Mouse (Mus musculus) kidney, embryonic 14.5 days (tissue): ENCODE data around the gene Smpd2. TPM values are rescaled to one million over a fixed set of nuclear protein-coding genes. Genes with fewer than 3 reads are reported as not detected.

Source experiments
- ATAC-seq: fragments of 200-750 bp; cut with Nextera tagmentation; 2 replicates; pipeline ENCODE4 v1.8.0; 2017; ENCODE audit warnings: moderate number of reproducible peaks, mild to moderate bottlenecking, moderate TSS enrichment, moderate library complexity; ENCODE audit not compliant: low FRiP score, low TSS enrichment
- H3K27ac ChIP-seq: fragments of 300-500 bp; sonication (generic); 2 replicates; pipeline ENCODE4 v1.5.1; 2014; ENCODE audit warnings: low read depth, mild to moderate bottlenecking, low read length, moderate library complexity, mixed read lengths
- H3K27me3 ChIP-seq: fragments of 300-500 bp; sonication (generic); 2 replicates; pipeline ENCODE4 v1.6.1; 2014; ENCODE audit warnings: mild to moderate bottlenecking, low read length; ENCODE audit not compliant: control insufficient read depth, insufficient read depth
- H3K36me3 ChIP-seq: fragments of 300-500 bp; sonication (generic); 2 replicates; pipeline ENCODE4 v1.6.1; 2014; ENCODE audit warnings: low read length, mixed read lengths; ENCODE audit not compliant: control insufficient read depth, insufficient read depth
- H3K4me1 ChIP-seq: fragments of 300-500 bp; sonication (generic); 2 replicates; pipeline ENCODE4 v1.6.1; 2014; ENCODE audit warnings: low read length, mixed read lengths; ENCODE audit not compliant: control insufficient read depth, insufficient read depth
- H3K4me2 ChIP-seq: fragments of 300-500 bp; sonication (generic); replicated peaks from 2 replicates; pipeline ENCODE4 v1.6.1; 2014; ENCODE audit warnings: low read depth, mild to moderate bottlenecking, low read length
- H3K4me3 ChIP-seq: fragments of 300-500 bp; sonication (generic); 2 replicates; pipeline ENCODE4 v1.5.1; 2014; ENCODE audit warnings: mild to moderate bottlenecking, low read length
- H3K9ac ChIP-seq: fragments of 300-500 bp; sonication (generic); 2 replicates; pipeline ENCODE4 v1.6.1; 2014; ENCODE audit warnings: low read depth, mild to moderate bottlenecking, low read length, moderate library complexity
- H3K9me3 ChIP-seq: fragments of 300-500 bp; sonication (generic); 2 replicates; pipeline ENCODE4 v1.6.1; 2016; ENCODE audit warnings: low read length; ENCODE audit not compliant: control insufficient read depth
- WGBS: fragments of 180-500 bp; shearing (Covaris S2); extraction: QIAGEN DNeasy Blood & Tissue Kit; methylation state at CpG from one replicate; pipeline ENCODE4 v1.1.7; 2014; 5-methylcytosine and 5-hydroxymethylcytosine counted together
- polyA plus RNA-seq: library from polyadenylated mRNA; unstranded; fragments of >200 nt; fragmentation: Nextera tagmentation; extraction: Ambion mirVana; gene quantifications from 2 replicates; pipeline ENCODE4 v1.2.1, GENCODE M21; 2014

Smpd2 gene
- polyA plus RNA-seq, 1 experiment from 2014 or later, result 59.2 TPM

GRCm38 (mm10) chr10:41500941-41501340, 10.8 kb upstream of the Smpd2 start:
- no peaks in the 10 kb centered on the region for H3K27me3 ChIP-seq

DNA sequence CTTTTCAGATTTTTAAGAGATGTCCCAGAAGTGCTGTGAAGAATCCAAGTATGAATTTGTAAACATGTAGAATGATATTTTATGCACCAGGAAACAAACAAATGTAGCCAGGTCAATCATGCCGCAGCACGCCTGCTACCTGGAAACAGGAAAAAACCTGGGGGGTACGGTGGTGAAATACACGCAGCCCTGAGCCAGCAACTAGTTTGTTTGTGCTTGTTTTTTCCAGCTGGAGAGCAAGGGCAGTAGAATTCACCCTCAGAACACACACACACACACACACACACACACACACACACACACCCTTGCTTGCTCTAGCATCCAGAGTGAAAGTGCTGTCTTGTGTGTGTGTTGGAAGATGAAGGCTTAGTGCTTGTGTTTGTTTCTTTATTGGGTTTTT, 942 bp upstream of the Smpd2 start:
- 59% methylated on average over 4 of the region's 4 CpGs for WGBS
- H3K9ac ChIP-seq, result no peak overlapping the region
- H3K36me3 ChIP-seq, result peaks cover 20% of the 10 kb centered on the region
- no peaks in the 10 kb centered on the region for H3K27me3 ChIP-seq
- H3K9me3 ChIP-seq, result no peaks in the 10 kb centered on the region
- H3K4me2 ChIP-seq, result peak overlapping the region; percentile 98
- no peak for ATAC-seq
- peaks cover 15% of the 10 kb centered on the region; the same call in 1 of the 2 replicates for H3K4me1 ChIP-seq
- H3K27ac ChIP-seq, result no peak overlapping the region
- no peak overlapping the region for H3K4me3 ChIP-seq

More at GRCm38 (mm10) chr10:41500941-41501340, 10.8 kb upstream of the Smpd2 start:
- H3K9me3 ChIP-seq, result no peaks in the 10 kb centered on the region
- H3K4me3 ChIP-seq, result no peak overlapping the region
- H3K27ac ChIP-seq, result no peak overlapping the region
- WGBS, result 73% methylated on average over 4 of the region's 4 CpGs
- no peaks in the 10 kb centered on the region for H3K4me1 ChIP-seq
- no peak overlapping the region for H3K9ac ChIP-seq
- no peak overlapping the region for H3K4me2 ChIP-seq
- ATAC-seq, result no peak
- no peaks in the 10 kb centered on the region for H3K36me3 ChIP-seq

- H3K9me3 ChIP-seq, result no peaks in the 10 kb centered on the region
- H3K4me1 ChIP-seq, result peaks cover 15% of the 10 kb centered on the region; the same call in 1 of the 2 replicates
- H3K27ac ChIP-seq, result no peak overlapping the region
- H3K27me3 ChIP-seq, result no peaks in the 10 kb centered on the region
- peak overlapping the region; percentile 73 for H3K9ac ChIP-seq
- H3K4me2 ChIP-seq, result peak overlapping the region; percentile 98
- WGBS, result under 1% methylated on average over 29 of the region's 29 CpGs
- peaks cover 26% of the 10 kb centered on the region for H3K36me3 ChIP-seq
- no peak for ATAC-seq
- H3K4me3 ChIP-seq, result peak overlapping the region; percentile 71
Measured at GRCm38 (mm10) chr10:41490518-41490873, 327 bp upstream of the Smpd2 start.

- H3K4me1 ChIP-seq, result peaks cover 15% of the 10 kb centered on the region; the same call in 1 of the 2 replicates
- peaks cover 37% of the 10 kb centered on the region for H3K36me3 ChIP-seq
- 19% methylated on average over 8 of the region's 8 CpGs for WGBS
- peak overlapping the region; percentile 48; the same call in 1 of the 2 replicates for H3K27ac ChIP-seq
- ATAC-seq, result peak; percentile 12; the same call in 1 of the 2 replicates
- no peaks in the 10 kb centered on the region for H3K27me3 ChIP-seq
- H3K4me3 ChIP-seq, result peak overlapping the region; percentile 71
- H3K9me3 ChIP-seq, result no peaks in the 10 kb centered on the region
- H3K4me2 ChIP-seq, result peak overlapping the region; percentile 98
- H3K9ac ChIP-seq, result peak overlapping the region; percentile 73
Measured at GRCm38 (mm10) chr10:41489294-41489693, 875 bp downstream of the Smpd2 start.

GRCm38 (mm10) chr10:41488877-41489276, 1.3 kb downstream of the Smpd2 start:
- no peaks in the 10 kb centered on the region for H3K27me3 ChIP-seq
- peak overlapping the region; percentile 98 for H3K4me2 ChIP-seq
- H3K36me3 ChIP-seq, result peaks cover 41% of the 10 kb centered on the region
- no peak for ATAC-seq
- 39% methylated on average over 7 of the region's 7 CpGs for WGBS
- peaks cover 15% of the 10 kb centered on the region; the same call in 1 of the 2 replicates for H3K4me1 ChIP-seq
- no peak overlapping the region for H3K27ac ChIP-seq
- H3K9ac ChIP-seq, result peak overlapping the region; percentile 73; the same call in 1 of the 2 replicates
- H3K9me3 ChIP-seq, result no peaks in the 10 kb centered on the region
- H3K4me3 ChIP-seq, result peak overlapping the region; percentile 71

DNA sequence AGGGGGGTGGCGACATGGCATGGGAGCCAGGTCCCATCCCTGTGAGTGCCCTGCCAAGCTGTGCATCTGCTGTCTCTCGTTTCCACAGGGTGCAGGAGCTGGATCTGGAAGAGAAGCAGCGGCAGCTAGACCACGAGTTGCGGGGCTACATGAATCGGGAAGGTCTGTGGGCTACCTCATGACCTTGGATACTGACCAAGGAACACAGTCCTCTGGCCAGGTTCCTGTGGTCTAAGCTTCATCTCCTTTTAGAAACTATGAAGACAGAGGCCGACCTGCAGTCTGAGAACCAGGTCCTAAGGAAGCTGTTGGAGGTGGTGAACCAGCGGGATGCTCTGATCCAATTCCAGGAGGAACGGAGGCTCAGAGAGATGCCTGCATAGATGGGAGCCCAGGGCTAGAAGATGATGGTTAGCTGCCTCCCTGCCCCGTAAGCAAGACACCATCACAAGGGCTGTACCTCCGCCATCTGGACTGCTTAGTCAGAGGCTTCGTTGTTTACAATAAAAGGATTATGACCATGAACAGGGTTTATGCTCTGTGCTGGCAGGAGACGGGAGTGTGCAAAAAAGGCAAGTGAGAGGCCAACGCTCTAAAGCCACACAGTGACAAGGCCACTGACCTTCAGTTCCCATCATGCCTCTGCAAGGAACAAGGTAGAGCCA, 3.5 kb downstream of the Smpd2 start:
- H3K4me1 ChIP-seq, result peaks cover 15% of the 10 kb centered on the region; the same call in 1 of the 2 replicates
- H3K27me3 ChIP-seq, result no peaks in the 10 kb centered on the region
- no peak overlapping the region for H3K4me2 ChIP-seq
- 86% methylated on average over 14 of the region's 14 CpGs for WGBS
- H3K36me3 ChIP-seq, result peaks cover 62% of the 10 kb centered on the region
- no peak overlapping the region for H3K9ac ChIP-seq
- no peak overlapping the region for H3K4me3 ChIP-seq
- ATAC-seq, result no peak
- no peaks in the 10 kb centered on the region for H3K9me3 ChIP-seq
- H3K27ac ChIP-seq, result no peak overlapping the region

DNA sequence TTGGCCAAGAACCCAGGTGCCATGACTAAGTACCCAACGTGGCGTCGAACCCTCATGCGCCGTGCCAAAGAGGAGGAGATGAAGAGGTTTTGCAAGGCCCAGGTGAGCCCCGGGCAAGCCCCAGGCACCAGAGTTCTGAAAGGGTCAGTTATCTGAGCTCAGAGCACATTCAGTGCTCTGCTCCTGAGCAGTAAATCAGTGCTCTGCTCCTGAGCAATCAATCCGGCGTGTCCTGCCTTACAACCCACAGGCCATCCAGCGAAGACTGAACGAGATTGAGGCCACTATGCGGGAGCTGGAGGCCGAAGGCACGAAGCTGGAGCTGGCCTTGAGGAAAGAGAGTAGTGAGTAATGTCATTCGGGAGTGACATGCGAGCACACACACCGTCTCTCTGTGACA, 4.4 kb downstream of the Smpd2 start:
- Histone ChIP-seq H3K4me3 (no peak overlapping the region), H3K36me3 (peaks cover 66% of the 10 kb centered on the region), H3K4me1 (peaks cover 15% of the 10 kb centered on the region; the same call in 1 of the 2 replicates), H3K27ac (no peak overlapping the region), H3K9me3 (no peaks in the 10 kb centered on the region), H3K9ac (no peak overlapping the region), H3K4me2 (no peak overlapping the region), H3K27me3 (no peaks in the 10 kb centered on the region)
- WGBS, result 82% methylated on average over 16 of the region's 16 CpGs
- no peak for ATAC-seq

GRCm38 (mm10) chr10:41482446-41482845, 7.7 kb downstream of the Smpd2 start:
- Histone ChIP-seq H3K4me3 (no peak overlapping the region), H3K36me3 (peaks cover 61% of the 10 kb centered on the region), H3K27ac (no peak overlapping the region), H3K9ac (no peak overlapping the region), H3K4me2 (no peak overlapping the region), H3K4me1 (no peaks in the 10 kb centered on the region), H3K9me3 (no peaks in the 10 kb centered on the region), H3K27me3 (no peaks in the 10 kb centered on the region)
- ATAC-seq, result no peak
- 94% methylated on average over 7 of the region's 7 CpGs for WGBS
